Mouse (Mus musculus) hematopoietic stem cell, adult 5-6 weeks (primary cell): ENCODE data around the gene Kif13a. TPM values are rescaled to one million over a fixed set of nuclear protein-coding genes. Genes with fewer than 3 reads are reported as not detected.

Experiments
- ATAC-seq, 2 experiments: fragments of 125-278 bp in 1 of 2; replicated peaks in 1 of 2; 2 replicates each; pipeline ENCODE4 v1.8.0; 2016 to 2017; ENCODE audit warnings: inconsistent platforms in 2 of 2, mild to moderate bottlenecking in 2 of 2, moderate number of reproducible peaks in 2 of 2, low read depth in 1 of 2, moderate TSS enrichment in 1 of 2; ENCODE audit not compliant: low FRiP score in 2 of 2, poor library complexity in 2 of 2, severe bottlenecking in 2 of 2, insufficient read depth in 1 of 2, low TSS enrichment in 1 of 2
- total RNA-seq: library from RNA; stranded (forward); fragments of 172-1452, 232-1000 nt; gene quantifications from 2 replicates; pipeline ENCODE4 v1.2.3, GENCODE M21; 2017

Kif13a gene
- total RNA-seq, 1 experiment from 2014 or later, result 54.7 TPM

DNA sequence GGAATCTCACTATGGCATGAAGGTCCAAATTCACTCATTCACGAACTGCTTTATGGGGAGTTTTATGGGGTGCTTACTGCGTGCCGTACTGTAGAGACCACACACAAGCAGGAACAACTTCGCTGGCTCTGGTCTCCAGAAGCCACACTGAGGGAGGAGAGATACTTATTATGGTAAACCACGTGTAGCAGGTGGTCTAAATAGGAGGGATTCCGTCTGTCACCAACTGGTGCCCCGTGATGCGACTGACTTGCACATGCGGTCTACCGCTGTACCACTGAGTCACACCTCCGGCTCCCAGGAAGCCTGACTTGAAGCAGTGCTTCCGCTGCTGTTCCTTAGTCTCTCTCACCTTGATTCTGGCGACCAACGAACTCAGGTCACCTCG, 986 bp upstream of the Kif13a start:
- ATAC-seq, result peak; percentile 60 to 64

DNA sequence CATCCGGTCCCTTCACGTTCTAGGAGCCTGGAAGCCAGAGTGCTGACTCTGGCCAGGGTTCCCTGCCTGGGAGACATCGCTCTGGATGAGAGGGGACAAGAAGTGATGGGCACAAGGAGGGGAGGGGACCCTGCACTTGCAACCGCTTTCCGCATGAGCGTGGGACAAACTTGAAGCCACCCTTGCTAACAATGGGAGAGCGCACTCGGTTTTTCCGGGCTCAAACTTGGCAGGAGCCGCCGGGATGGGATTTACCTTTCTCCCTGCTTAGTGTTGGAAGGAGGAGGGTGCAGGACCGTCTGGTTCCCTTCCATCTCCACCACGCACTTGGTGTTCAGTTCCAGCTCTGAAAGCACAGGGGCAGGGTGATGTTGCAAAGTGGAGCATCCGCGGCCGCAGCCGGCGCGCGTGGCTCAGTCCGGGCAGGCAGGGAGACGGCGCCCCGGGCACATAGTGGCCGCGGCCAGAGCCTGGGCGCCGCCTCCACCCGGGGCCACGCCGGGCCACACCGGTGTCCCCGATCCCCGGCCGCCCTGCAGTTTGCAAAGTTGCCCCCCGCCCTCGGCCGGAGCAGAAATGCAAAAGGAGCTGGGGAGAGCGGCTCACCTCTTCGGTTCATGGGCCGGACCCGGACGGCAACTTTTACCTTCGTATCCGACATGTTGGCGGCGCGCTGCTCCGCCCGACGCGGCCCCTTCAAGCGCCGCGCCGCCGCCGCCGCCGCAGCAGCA, 541 bp downstream of the Kif13a start:
- no peak for ATAC-seq

DNA sequence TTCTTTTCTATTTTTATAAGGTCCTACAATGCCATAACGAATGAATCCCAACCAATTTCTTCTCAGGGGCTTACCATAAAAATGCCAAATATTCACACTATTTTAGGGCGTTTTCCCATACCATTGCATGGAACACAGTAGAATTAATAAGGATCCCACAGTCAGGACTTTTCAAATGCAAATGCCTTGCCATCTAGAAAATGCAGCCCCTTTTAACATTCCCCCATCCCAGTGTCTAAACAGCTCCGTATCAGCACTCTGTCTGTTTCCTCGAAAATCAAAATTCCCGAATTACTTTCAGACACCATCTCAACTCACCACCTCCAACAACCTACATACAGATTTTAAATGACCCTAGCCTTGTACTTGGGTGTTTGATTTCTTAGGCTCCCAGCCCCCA, 1.3 kb downstream of the Kif13a start:
- no peak for ATAC-seq

DNA sequence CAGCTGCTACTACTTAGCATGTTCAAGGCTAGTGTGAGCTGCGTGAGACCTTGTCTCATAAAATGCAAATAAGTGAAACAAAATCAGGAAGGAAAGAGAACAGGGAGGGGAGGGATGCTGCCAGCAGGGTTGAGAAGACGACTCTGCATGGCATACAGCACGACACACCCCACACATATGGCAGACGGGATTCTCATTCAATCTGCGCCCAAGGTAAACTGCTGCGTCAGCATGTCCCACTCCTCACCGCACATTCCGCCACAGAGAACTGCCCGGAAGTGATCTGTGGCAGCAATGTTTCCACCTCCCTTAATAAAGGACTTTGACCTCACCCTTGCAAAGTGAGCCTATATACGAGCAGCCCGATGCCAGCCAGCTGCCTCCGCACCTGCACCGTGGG, 4.0 kb downstream of the Kif13a start:
- no peak for ATAC-seq

DNA sequence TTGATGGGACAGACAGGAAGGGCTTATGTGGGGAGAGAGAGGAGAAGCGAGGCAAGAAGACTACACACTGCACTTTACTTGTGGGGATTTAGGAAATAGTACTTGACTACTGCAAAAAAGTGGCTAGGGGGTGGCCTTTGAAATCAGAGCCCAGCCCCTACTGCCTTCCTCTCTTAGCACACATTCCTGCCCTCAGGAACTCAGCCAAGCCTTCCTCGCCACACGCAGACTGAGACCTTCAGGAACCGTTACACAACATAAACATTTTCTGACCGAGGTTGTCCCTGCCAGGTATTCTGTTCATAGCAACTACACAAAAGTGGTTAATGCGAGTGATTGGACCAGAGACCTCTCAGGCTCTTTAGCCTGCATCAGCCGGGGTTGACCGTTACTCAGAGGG, 8.1 kb downstream of the Kif13a start:
- no peak for ATAC-seq

DNA sequence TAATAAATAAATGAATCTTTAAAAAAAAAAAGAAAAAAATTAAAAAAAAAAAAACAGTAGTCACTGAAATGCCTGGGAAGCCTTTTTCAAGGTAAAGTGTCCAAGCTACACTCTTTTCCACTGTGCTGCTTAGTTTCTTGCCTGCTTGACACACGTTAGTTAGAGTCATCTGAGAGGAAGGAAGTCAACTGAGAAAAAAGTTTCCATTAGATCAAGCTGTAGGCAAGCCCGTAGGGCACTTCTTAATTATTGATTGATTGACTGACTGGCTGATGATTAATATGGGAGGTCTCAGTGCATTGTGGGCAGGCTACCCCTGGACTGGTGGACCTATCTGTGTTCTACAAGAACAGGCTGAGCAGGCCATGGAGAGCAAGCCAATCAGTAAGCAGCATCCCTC, 9.9 kb downstream of the Kif13a start:
- 0 out of 4 replicates have a peak, but pooled peaks of 1 of the 2 experiments have one; percentile 32 for ATAC-seq

DNA sequence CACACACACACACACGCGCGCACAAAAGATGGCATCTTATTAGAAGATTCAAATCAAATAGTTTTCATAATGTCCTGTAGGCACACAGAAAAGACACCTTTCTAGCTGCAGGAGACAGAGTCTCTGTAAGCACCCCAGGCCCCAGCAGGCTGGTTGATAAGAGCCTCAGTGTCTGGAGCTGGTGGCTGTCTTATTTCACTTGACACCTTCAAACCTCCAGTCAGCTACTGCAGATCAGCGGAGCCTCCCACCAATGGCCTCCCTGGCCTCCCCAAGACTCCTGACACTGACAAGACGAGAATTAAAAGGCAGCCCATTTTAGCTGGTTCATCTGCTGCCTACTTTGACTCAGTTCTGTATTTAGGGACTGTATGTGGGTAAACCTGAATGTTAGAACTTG, 11.2 kb downstream of the Kif13a start:
- ATAC-seq, result no peak

DNA sequence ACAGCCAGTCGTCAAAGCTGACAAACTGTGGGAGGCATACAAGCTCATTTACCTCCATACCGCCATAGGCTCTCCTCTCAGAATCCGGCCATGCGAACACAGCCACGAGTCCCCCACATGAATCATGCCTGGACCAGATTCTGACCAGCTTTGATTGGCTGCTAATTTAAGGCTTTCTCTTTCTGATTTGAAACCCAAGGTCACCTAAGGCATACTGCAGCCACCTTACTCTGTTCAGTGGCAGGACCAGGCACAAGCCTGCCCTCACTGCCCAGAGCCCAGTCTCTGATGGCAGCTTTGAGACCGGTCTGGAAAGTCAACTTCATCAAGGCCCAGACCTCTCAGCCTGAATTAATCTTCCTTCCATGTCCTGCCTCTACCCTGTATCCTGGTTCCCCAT, 17.7 kb downstream of the Kif13a start:
- ATAC-seq, result no peak

DNA sequence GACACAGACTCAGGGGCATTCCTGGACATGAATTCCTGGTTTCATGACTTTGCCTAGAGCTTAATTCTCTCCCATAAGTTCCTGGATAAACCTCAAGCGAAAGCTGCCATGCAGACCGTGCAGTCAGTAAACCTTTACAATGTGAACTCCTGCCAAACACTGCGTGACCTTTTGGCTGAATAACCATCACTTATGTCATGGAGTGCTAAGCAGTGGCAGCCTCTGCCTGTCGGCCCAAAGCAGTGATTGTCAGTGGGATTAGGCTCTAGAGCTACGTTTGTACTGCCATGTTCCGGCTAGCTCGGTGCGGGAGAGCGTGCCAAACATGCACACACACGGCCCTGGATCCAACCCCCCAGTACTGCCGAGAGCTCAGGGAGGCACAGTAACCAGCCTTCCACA, 18.6 kb downstream of the Kif13a start:
- ATAC-seq, result no peak

DNA sequence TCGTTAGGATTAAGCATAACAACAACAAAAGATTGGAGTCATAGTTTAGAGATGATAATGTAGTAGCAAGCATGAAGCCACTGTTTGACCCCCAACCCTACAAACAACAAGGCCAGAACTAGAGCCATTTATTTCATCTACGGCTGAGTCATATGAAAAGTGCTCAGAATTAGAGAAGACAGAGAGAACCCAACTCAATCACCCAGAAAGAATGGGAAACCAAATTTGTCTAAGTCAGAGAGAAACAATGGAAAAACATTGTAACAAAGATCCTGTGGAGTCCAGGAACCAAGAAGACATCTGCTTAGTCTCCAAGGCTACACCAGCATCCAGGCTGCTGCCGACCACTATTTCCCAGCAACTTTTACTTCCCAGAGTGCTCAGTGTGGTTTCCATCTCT, 19.7 kb downstream of the Kif13a start:
- no peak for ATAC-seq

DNA sequence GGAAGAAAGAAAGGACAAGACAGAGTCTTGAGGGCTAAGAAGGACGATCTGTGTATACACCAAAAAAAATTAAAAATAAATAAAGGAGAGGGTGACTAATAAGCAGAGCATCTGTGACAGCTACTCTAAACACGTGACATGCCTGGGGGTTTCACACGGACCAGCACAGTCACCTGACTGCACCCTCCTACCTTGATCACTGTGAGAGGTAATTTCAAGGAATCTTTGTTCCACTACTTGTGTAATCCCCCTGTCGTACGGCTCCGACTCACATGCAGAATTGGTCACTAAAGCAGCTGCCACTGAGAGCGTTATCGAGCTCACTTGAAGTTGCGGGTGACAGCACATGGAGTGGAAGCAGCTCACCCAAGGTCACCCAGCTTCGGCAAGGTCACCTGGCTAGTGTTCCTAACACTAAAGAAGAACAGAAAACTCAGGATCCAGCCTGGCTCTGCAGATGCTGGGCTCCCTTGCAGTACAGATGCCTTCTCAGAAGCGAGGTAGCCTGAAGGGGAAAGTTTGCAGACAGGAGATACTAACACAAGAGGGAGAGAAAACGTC, 20.6 kb downstream of the Kif13a start:
- no peak for ATAC-seq

DNA sequence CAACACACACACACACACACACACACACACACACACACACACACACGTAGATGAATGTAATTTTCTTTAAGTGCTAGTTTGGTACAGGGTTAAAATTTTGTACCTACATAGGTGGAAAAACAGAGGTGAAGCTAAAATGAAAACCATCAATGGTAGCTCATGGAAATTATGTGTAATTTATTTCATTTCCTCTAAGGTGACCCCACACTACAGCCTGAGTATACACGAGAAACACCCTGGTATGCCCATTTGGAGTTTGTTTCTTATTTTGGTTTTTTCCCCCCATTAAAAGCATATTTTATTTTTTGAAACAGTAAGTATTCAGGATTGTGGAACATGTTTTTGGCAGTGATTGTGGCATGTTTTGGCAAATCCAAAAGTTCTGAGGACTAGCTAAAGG, 21.3 kb downstream of the Kif13a start:
- no peak for ATAC-seq

DNA sequence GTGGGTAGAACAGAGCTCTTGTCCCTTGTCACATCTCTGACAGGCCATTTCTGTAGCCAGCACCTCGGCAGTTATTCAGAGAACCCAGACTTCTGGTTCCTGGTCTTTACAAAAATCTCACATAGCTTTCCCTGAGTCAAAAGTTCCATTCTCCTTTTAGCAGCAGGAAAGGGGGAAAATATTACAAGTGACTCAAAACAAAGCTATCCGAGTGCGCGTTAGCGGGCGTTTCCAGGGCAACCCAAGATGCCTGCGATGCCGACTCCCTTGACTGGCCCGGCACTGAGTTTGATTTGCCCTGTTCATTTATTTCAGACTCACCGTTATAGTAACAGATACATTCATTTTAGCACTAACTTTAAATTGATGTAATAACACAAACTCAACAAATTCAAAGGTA, 21.8 kb downstream of the Kif13a start:
- no peak for ATAC-seq

DNA sequence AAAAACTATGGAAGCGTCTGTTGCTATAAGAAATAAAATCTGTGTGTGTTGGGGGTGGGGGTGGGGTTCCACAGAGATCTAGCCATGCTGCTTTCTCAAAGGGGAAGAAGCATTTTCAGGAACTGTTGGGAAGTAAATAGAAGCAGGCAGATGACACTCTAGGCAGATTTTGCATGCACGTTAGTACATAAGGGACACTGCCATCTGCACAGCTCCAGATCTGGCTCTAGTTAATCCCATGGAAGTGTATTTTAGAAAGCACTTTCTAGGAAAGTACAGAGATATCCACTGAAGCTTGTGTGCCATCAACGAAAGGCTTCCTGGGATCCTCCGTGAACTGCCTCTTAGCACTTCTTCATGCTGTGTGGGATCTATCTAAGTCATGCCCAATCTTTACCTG, 22.6 kb downstream of the Kif13a start:
- ATAC-seq, result no peak

DNA sequence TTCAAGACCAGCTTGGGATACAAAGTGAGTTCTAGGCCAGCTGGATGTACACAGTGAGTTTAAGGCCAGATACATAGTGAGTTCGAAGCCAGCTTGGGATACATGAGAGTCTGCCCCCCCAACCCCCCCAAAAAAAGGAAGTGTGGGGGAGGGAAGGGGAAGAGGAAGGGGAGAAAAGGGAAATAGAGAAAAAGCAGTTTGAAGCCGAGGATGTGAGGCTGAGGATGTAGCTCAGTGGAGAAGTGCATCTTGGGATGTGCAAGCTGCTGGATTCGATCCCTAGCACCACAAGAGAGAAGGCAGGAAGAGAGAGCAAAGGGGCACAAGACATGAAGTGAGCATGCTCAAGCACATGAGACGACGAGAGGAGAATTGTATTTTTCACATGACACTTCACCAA, 23.7 kb downstream of the Kif13a start:
- ATAC-seq, result no peak

DNA sequence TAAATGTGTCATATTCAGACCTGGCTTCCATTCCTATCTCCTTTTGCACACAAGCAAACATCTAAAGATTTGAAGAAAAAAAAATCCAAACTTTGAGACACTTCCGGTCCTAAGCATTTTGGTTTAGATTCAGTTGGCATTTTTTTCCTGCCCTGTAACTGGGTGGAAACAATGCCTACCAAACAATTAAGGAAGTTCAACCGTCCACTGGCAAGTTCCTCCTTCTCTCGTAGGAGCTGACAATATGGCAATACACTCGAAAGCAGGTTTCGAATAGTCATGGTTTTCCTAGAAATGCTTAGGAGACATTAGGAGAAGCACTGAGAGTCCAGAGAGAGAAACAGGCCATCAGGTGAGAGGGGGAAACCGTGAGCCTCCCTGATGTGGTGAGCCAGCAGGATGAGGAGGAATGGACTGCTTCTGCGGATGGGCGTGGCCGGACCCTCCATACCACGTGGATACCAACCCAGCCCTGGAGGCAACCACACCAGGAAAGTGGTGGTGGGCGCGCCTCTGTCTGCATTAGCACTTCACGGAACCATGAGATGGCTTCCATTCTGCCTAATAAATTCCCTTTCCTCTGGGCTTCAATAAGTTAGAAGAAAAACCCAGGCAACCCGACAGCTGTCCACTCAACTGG, 24.6 kb downstream of the Kif13a start:
- ATAC-seq, result peak; percentile 75 to 82

DNA sequence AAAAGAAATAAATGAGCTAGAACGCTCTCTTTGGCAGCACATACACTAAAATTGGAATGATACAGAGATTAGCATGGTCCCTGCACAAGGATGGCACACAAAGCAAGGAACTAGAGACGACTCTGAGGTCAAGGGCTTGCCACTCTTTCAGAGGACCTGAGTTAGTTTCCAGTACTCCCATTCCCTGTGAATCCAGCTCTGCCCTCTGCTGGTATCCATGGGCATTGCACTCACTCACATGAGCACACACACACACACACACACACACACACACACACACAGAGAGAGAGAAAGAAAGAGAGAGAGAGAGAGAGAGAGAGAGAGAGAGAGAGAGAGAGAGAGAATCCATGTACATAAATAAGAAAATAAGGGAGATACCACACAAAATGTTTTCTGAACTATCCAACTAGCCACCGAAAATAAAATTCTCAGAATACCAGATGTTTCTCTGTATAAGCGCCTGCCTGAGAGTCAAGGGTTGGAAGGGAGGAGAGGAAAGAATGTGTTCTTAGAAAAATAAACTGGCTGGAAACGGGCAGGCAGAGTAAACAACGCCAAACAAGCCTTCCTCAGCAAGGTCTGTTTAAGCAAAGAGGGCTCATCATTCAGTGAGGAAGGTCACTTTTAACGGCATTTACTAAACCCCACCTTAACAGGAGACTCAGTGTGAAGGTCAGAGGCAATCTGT, 27.0 kb downstream of the Kif13a start:
- ATAC-seq, result no peak

DNA sequence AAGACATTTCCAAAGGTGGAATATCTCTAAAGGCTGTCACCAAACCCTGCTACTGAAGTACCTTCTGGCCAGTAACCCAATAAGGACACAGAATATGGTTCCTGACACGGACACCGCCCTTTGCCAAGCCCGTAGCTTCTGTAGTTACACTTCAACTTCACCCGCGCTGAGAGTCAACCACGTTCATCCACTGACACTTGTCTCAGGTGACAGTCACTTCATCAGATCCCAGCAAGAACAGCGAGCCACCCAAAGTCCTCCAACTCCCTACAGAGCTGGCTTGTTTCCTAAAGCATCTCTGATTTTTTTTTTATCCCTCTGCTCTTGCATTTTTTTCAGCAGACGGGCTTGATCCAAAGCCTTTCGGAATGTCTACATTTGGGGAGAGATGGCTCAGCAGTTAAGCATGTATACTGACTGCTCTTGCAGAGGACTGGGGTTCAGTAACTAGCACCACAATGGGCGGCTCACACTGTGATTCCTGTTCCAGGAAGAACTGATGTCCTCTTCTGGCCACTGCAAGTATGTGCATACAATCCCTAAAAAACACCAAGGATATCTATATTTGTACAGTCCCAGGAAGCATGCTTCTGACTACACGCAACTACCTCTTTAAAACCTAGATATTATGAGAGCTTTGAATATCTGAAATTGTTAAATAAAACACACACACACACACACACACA, 28.7 kb downstream of the Kif13a start:
- ATAC-seq, result no peak
